ENCODE assay signal across 18 mouse cellular contexts in genomic region chr7:133928981-133929380, GRCm38 (mm10).
DNase-seq lines count a peak whose midpoint lies in the region; TF ChIP-seq lines count a peak whose summit lies in the region.
"Had no signal": no experiment of that assay in that cellular context is flagged by ENCODE, and none has a peak within 500 bp of the region (broad histone marks: within the 10 kb centered on the region; RNA-seq: fewer than 3 reads in every experiment).

No protein-coding gene starts in this region.

- no peak for TF ChIP-seq CTCF in gastrocnemius, adult 2 months (IDR thresholded peaks at IDR 0.05)

- no peak overlapping the region for H3K4me3 ChIP-seq in gastrocnemius, adult 2 months
- H3K4me3 ChIP-seq: embryonic facial prominence, embryonic 12.5 days; forebrain, embryonic 12.5 days; heart, adult 2 months; heart, embryonic 15.5 days; hindbrain, embryonic 10.5 days had no signal

- intact Hi-C loops in gastrocnemius, adult 2 months (cut with DNase I), result no loop called here
- intact Hi-C loops in gastrocnemius, postnatal 36 days (cut with DNase I), result no loop called here
- intact Hi-C loops in heart, postnatal 14 days (cut with DNase I), result no loop called here

- peak; percentile 47 for DNase-seq in gastrocnemius, adult 2 months
- no peak for DNase-seq in gastrocnemius, postnatal 36 days
- DNase-seq in heart, adult 11 months, result peak; percentile 68
- no peak for DNase-seq in heart, postnatal 14 days
- peak; percentile 65 for DNase-seq in adrenal gland, postnatal 10 days
- DNase-seq in fibroblast of lung, adult 2 months (ENCODE audit: low read depth), result peak; percentile 36
- DNase-seq in thymus, postnatal 14 days, result no peak
- DNase-seq in left cerebral cortex, adult 9 months (ENCODE audit: low spot score in 2 of 2), result no peak
- DNase-seq: cerebellum, adult 11-12 months; cerebellum, adult 9-10 months; cerebellum, postnatal 25 days; heart, adult 2 months; kidney, adult 8-10 months had no signal

- no peak overlapping the region for H3K27ac ChIP-seq in gastrocnemius, adult 2 months
- H3K27ac ChIP-seq: embryonic facial prominence, embryonic 12.5 days; forebrain, embryonic 12.5 days; heart, adult 2 months; heart, embryonic 15.5 days; hindbrain, embryonic 10.5 days; hindbrain, embryonic 14.5 days had no signal

Comparison
In these comparisons a context has a peak if more than half of its experiments do, and no peak if none do; other contexts are left out.
1. DNase-seq: peak in gastrocnemius, adult 2 months (single experiment), heart, adult 11 months (single experiment), adrenal gland, postnatal 10 days (single experiment) and fibroblast of lung, adult 2 months (single experiment); none in gastrocnemius, postnatal 36 days (0 of 2), heart, postnatal 14 days (0 of 2), thymus, postnatal 14 days (single experiment) and left cerebral cortex, adult 9 months (0 of 2).